Mouse (Mus musculus) kidney, adult 2 months (tissue): Measurements from ENCODE around the gene 9230112D13Rik.

Experiments
- CTCF ChIP-seq: fragments of 200-500 bp; conservative IDR thresholded peaks from 2 replicates; pipeline ENCODE4 v1.5.1; 2011; ENCODE audit warnings: low read depth, mild to moderate bottlenecking, control low read depth, low read length, moderate library complexity, mixed read lengths; ENCODE audit not compliant: insufficient read depth, insufficient read length
- POLR2A ChIP-seq: fragments of 200-500 bp; IDR thresholded peaks from one replicate; pipeline ENCODE4 v1.6.1; 2011; ENCODE audit warnings: low read depth, low read length, control low read depth

DNA sequence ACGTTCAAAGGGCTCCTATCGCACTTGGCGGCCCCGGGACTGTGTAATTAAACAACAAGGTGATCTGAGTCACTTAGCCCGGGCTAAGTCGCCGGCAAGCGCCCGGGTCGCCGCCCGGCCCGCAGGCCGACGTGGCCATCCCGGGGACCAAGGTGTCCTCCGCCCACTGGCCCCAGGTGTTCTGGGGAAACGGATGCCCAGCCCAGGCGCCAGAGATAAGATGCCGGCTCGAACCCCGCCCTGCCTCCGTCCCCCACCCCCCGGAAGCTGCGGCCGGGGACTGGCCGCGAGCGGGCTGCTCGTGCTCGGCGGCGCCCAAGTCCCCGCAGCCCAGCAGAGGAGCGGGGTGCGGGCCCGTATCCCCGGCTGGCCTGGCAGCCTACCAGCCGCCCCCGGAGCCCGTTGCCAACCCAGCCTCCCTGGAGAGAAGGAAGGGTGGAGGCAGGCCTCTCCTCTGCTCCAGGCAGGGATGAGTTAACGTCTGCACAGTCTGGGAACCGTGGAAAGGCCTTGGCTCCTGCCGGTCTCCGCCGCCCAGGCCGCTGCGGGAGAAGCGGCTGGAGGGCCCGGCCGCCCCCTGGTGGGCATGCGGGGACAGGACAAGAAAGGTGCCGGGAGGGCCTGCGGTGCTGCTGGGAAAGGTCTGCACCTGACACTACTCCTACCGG is 26.5 kb upstream of the 9230112D13Rik start:
- TF ChIP-seq POLR2A (no peak), CTCF (peak; percentile 80)
